ENCODE assay signal across 8 mouse cellular contexts in genomic region chr16:43574006-43574764, GRCm38 (mm10).
DNase-seq lines count a peak whose midpoint lies in the region; ATAC-seq lines count a peak whose summit lies in the region.

No protein-coding gene starts in this region.

- ATAC-seq in inflammation-experienced regulatory T-cells, adult 6 months = peak; percentile 82
- ATAC-seq in megakaryocyte-erythroid progenitor cell, adult 5-6 weeks (replicated peaks; ENCODE audit: low FRiP score, low TSS enrichment, poor library complexity, severe bottlenecking) = peak; percentile 93

- DNase-seq in adrenal gland, adult 18-20 months (ENCODE audit: low spot score in 2 of 2) = peak; percentile 90 to 91
- DNase-seq in embryo, embryonic 11 days = peak; percentile 87
- DNase-seq in gastrocnemius, postnatal 25 days = peak; percentile 88
- DNase-seq in left cerebral cortex, adult 9 months (ENCODE audit: low spot score in 2 of 2) = peak; percentile 77 to 93
- DNase-seq in right cerebral cortex, postnatal 25 days = peak; percentile 75
- DNase-seq in urinary bladder, postnatal 36 days (ENCODE audit: low spot score in 2 of 2) = peak; percentile 81 to 91

Comparison
In these comparisons a context has a peak if more than half of its experiments do, and no peak if none do; other contexts are left out.
1. Peak in every context shown above with its lines: DNase-seq and ATAC-seq.